Mouse (Mus musculus) heart, embryonic 15.5 days (tissue): ENCODE results near the gene Cdr2. TPM values are rescaled to one million over a fixed set of nuclear protein-coding genes. Genes with fewer than 3 reads are reported as not detected.
"Not testable (repeated sequence)": the region's sequence is repeated elsewhere in the genome, so short reads cannot be mapped to it uniquely, and the experiment has no call there.

Experiments used
- ATAC-seq: fragments of 200-750 bp; cut with Nextera tagmentation; replicated peaks from 2 replicates; pipeline ENCODE4 v1.8.0; 2017; ENCODE audit warnings: low read depth, moderate TSS enrichment; ENCODE audit not compliant: insufficient number of reproducible peaks, insufficient read depth, low FRiP score
- H3K27ac ChIP-seq: fragments of 300-500 bp; sonication (generic); 2 replicates; pipeline ENCODE4 v1.5.1; 2015; ENCODE audit warnings: mild to moderate bottlenecking, inconsistent platforms
- H3K27me3 ChIP-seq: fragments of 300-500 bp; sonication (generic); 2 replicates; pipeline ENCODE4 v1.6.1; 2015; ENCODE audit warnings: inconsistent platforms
- H3K36me3 ChIP-seq: fragments of 300-500 bp; sonication (generic); 2 replicates; pipeline ENCODE4 v1.6.1; 2015; ENCODE audit warnings: mild to moderate bottlenecking, inconsistent platforms
- H3K4me1 ChIP-seq: fragments of 300-500 bp; sonication (generic); replicated peaks from 2 replicates; pipeline ENCODE4 v1.6.1; 2015; ENCODE audit warnings: inconsistent platforms
- H3K4me2 ChIP-seq: fragments of 300-500 bp; sonication (generic); 2 replicates; pipeline ENCODE4 v1.6.1; 2015; ENCODE audit warnings: inconsistent platforms, mild to moderate bottlenecking, moderate library complexity
- H3K4me3 ChIP-seq: fragments of 300-500 bp; sonication (generic); 2 replicates; pipeline ENCODE4 v1.5.1; 2015; ENCODE audit warnings: mild to moderate bottlenecking, inconsistent platforms
- H3K9ac ChIP-seq: fragments of 300-500 bp; sonication (generic); 2 replicates; pipeline ENCODE4 v1.6.1; 2015; ENCODE audit warnings: mild to moderate bottlenecking, inconsistent platforms
- H3K9me3 ChIP-seq: fragments of 300-500 bp; sonication (generic); replicated peaks from 2 replicates; pipeline ENCODE4 v1.6.1; 2016; ENCODE audit warnings: inconsistent platforms
- WGBS: fragments of 180-500 bp; shearing (Covaris S2); methylation state at CpG from one replicate; pipeline ENCODE4 v1.1.7; 2015; ENCODE audit warnings: mixed read lengths; 5-methylcytosine and 5-hydroxymethylcytosine counted together
- polyA plus RNA-seq: library from polyadenylated mRNA; unstranded; fragments of >200 nt; fragmentation: Nextera tagmentation; extraction: Ambion mirVana; gene quantifications from 2 replicates; pipeline ENCODE4 v1.2.1, GENCODE M21; 2015

Gene Cdr2
- polyA plus RNA-seq, 1 experiment from 2014 or later, result 13.2 TPM

DNA sequence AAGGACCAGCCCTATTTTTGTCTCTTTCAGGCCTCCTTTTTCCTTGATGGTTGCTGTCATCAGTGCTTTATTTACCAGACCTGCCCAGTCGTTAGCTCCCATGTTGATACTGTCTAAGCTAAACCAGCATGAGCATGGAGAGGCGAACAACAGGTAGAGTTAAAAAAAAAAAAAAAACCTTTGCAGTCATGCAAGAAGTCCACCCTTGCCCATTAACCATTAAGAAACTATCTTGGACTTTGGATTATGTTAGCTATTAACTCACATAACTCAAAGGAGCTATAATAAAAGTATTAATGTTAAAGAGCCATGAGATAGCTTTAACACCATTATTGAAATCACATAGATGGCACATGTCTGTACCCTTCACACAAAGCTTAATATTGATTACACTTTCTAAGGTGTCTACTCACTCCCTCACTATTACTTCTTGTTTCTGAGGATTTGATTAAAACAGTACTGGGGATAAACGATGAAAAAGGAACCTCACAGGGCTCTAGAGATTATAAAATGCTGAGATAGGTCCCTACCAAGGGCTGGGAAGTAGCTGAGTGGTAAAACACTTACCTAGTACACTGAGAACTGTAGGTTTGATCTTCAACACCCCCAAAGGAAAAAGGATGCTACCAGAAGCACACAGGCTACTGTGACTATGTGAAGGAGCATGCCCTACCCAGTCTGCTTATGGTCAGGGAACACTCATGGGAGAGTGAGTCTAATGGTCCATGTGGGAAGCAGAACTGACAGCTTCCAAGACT, 18.1 kb upstream of the Cdr2 start:
- 67% methylated on average over 3 of the region's 3 CpGs for WGBS
- H3K27me3 ChIP-seq, result no peaks in the 10 kb centered on the region
- H3K36me3 ChIP-seq, result no peaks in the 10 kb centered on the region
- no peak overlapping the region for H3K9ac ChIP-seq
- no peak for ATAC-seq
- H3K9me3 ChIP-seq, result no peaks in the 10 kb centered on the region
- no peaks in the 10 kb centered on the region for H3K4me1 ChIP-seq
- H3K27ac ChIP-seq, result no peak overlapping the region
- H3K4me3 ChIP-seq, result no peak overlapping the region
- H3K4me2 ChIP-seq, result no peak overlapping the region

DNA sequence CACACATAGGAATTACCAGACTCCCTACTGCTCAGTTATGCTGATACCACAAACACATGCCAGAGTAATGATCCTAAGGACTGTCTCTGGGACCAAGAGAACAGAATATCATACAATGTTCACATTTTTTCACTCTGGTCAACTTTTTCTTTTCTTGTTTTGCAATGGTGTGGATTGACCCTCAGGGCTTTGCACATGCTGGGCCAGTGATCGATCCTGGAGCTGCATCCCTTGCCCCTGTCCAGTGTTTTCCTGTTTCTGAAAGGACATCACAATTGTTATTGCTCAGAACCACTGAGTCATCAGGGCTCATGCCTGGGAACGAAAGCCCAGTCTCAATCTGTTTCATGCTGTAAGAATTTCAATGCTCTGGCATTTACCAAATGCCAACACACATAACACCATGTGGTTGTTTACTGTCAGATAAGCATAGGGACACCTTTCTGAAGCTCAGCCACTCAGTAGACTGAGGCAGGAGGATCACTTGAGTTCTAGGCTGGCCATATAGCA, 17.0 kb upstream of the Cdr2 start:
- Histone ChIP-seq H3K27me3 (no peaks in the 10 kb centered on the region), H3K27ac (no peak overlapping the region), H3K4me2 (no peak overlapping the region), H3K9me3 (no peaks in the 10 kb centered on the region), H3K9ac (no peak overlapping the region), H3K4me3 (no peak overlapping the region), H3K4me1 (no peaks in the 10 kb centered on the region), H3K36me3 (no peaks in the 10 kb centered on the region)
- no peak for ATAC-seq
- 64% methylated on average over 2 of the region's 2 CpGs for WGBS

DNA sequence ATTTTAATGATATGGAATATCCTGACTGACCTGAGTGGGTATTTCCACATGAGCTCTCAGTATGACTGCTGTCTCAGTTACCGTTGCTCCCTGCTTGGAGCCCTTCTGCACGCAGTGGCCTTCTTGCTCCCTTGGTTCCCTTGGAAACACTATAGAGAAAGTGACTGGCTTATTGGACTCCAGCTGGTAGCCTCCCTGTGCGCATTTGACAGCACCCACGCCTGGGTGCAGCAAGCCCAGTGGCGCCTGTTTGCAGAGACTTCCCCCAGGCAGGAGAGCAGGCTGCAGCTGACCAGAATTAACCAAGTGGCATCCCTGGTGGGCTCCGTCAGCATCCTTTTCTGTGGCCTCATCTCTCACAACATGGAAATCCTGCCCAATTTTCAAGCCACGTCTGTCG, 9.1 kb upstream of the Cdr2 start:
- WGBS, result 77% methylated on average over 8 of the region's 8 CpGs
- Histone ChIP-seq H3K27me3 (no peaks in the 10 kb centered on the region), H3K4me2 (no peak overlapping the region), H3K4me3 (no peak overlapping the region), H3K9me3 (no peaks in the 10 kb centered on the region), H3K36me3 (no peaks in the 10 kb centered on the region), H3K9ac (no peak overlapping the region), H3K27ac (no peak overlapping the region), H3K4me1 (no peaks in the 10 kb centered on the region)
- ATAC-seq, result no peak

- Histone ChIP-seq H3K27me3 (no peaks in the 10 kb centered on the region), H3K4me3 (peak overlapping the region; percentile 67), H3K9ac (peak overlapping the region; percentile 75), H3K36me3 (no peaks in the 10 kb centered on the region), H3K4me1 (peaks cover 9% of the 10 kb centered on the region), H3K4me2 (peak overlapping the region; percentile 86), H3K27ac (peak overlapping the region; percentile 70; the same call in 1 of the 2 replicates), H3K9me3 (no peaks in the 10 kb centered on the region)
- 5% methylated on average over 7 of the region's 7 CpGs for WGBS
- no peak for ATAC-seq
Observed at GRCm38 (mm10) chr7:120982968-120983367, 856 bp upstream of the Cdr2 start.

DNA sequence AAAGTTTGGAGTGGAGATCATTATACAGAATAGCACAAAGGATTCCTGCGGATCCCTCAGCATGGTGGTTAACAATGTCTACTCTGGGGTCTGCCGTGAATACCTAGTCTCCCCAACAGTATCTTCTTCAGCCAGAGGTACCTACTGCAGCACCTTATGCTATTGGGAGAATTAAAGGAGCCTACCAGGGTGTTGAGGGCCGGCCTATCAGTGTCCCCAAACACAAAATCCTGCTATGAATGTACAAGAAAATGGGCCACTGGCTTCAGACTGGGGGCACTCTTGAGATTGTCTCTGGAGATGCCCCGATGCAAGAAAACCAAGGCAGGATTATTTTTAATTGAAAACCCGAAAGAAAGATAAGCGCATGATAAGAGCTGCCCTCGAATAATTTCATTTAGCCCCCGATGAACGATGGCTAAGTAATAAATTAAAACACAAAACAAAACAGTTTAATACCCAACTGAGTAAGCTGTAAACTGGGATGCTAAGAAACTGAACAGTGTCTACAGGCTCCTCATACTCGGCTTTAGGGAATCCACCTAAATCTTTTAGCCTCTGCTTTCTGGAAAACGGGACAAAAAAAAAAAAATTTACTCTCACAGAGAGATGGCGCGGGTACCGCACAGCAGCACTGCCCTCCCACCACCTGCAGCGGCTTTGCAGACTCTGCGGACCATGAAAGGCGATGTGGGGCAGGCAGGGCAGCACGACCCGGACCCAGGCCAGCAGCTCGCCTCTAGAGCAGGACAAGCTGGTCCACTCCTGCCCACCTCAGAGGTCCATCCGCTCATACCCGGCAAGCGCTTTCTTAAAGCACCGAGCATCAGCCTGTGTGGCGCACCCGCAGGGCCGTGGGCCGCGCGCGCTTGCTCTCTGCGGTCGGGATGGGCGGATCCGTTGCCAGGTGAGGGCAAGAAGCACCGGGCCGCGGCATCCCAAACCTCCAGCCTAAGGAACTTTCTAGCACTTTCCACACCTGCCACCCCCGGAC, 884 bp downstream of the Cdr2 start:
- peaks cover 12% of the 10 kb centered on the region for H3K4me1 ChIP-seq
- H3K36me3 ChIP-seq, result no peaks in the 10 kb centered on the region
- H3K4me3 ChIP-seq, result peak overlapping the region; percentile 67
- H3K27ac ChIP-seq, result 0 out of 2 replicates have a peak overlapping the region, but pooled peaks have one; percentile 26
- H3K4me2 ChIP-seq, result peak overlapping the region; percentile 86
- ATAC-seq, result peak; percentile 53; the same call in 1 of the 2 replicates
- H3K9me3 ChIP-seq, result no peaks in the 10 kb centered on the region
- no peaks in the 10 kb centered on the region for H3K27me3 ChIP-seq
- WGBS, result 5% methylated on average over 39 of the region's 39 CpGs
- H3K9ac ChIP-seq, result peak overlapping the region; percentile 67

- 55% methylated on average over 4 of the region's 4 CpGs for WGBS
- H3K27ac ChIP-seq, result no peak overlapping the region
- H3K36me3 ChIP-seq, result no peaks in the 10 kb centered on the region
- H3K4me3 ChIP-seq, result no peak overlapping the region
- no peaks in the 10 kb centered on the region for H3K9me3 ChIP-seq
- H3K27me3 ChIP-seq, result no peaks in the 10 kb centered on the region
- ATAC-seq, result no peak
- H3K9ac ChIP-seq, result no peak overlapping the region
- H3K4me2 ChIP-seq, result peak overlapping the region; percentile 86
- peaks cover 17% of the 10 kb centered on the region for H3K4me1 ChIP-seq
Observed at GRCm38 (mm10) chr7:120980041-120980440, 2.1 kb downstream of the Cdr2 start.

- Histone ChIP-seq H3K27ac (peak overlapping the region; percentile 66), H3K4me3 (no peak overlapping the region)
- ATAC-seq, result no peak
Observed at GRCm38 (mm10) chr7:120977063-120977462, 5.0 kb downstream of the Cdr2 start.

GRCm38 (mm10) chr7:120974001-120974400, 8.1 kb downstream of the Cdr2 start:
- Histone ChIP-seq H3K9ac (no peak overlapping the region), H3K27ac (peak overlapping the region; percentile 12; the same call in 1 of the 2 replicates), H3K36me3 (no peaks in the 10 kb centered on the region), H3K4me1 (peaks cover 30% of the 10 kb centered on the region), H3K9me3 (no peaks in the 10 kb centered on the region), H3K4me2 (no peak overlapping the region), H3K27me3 (no peaks in the 10 kb centered on the region), H3K4me3 (no peak overlapping the region)
- ATAC-seq, result no peak
- 66% methylated on average over 3 of the region's 3 CpGs for WGBS

More at GRCm38 (mm10) chr7:120977063-120977462, 5.0 kb downstream of the Cdr2 start:
- Histone ChIP-seq H3K4me1 (peaks cover 20% of the 10 kb centered on the region), H3K9ac (no peak overlapping the region), H3K36me3 (no peaks in the 10 kb centered on the region), H3K27me3 (no peaks in the 10 kb centered on the region), H3K9me3 (no peaks in the 10 kb centered on the region), H3K4me2 (no peak overlapping the region)
- WGBS, result 45% methylated on average over 7 of the region's 7 CpGs

- not testable (repeated sequence) for H3K4me3 ChIP-seq, ATAC-seq, H3K27me3 ChIP-seq, H3K4me2 ChIP-seq, H3K27ac ChIP-seq, H3K9ac ChIP-seq, H3K9me3 ChIP-seq, H3K36me3 ChIP-seq
- peaks cover 27% of the 10 kb centered on the region for H3K4me1 ChIP-seq
- WGBS, result 77% methylated on average over 2 of the region's 2 CpGs
Observed at GRCm38 (mm10) chr7:120972471-120972870, 9.6 kb downstream of the Cdr2 start.

GRCm38 (mm10) chr7:120970112-120970511, 12.0 kb downstream of the Cdr2 start:
- 65% methylated on average over 5 of the region's 5 CpGs for WGBS
- Histone ChIP-seq H3K4me1 (peaks cover 20% of the 10 kb centered on the region), H3K9ac (no peak overlapping the region), H3K36me3 (no peaks in the 10 kb centered on the region), H3K4me3 (no peak overlapping the region), H3K4me2 (no peak overlapping the region), H3K27ac (no peak overlapping the region), H3K9me3 (no peaks in the 10 kb centered on the region), H3K27me3 (no peaks in the 10 kb centered on the region)
- no peak for ATAC-seq

- no peak overlapping the region for H3K4me3 ChIP-seq
- no peaks in the 10 kb centered on the region for H3K9me3 ChIP-seq
- no peaks in the 10 kb centered on the region for H3K36me3 ChIP-seq
- H3K27me3 ChIP-seq, result no peaks in the 10 kb centered on the region
- peaks cover 18% of the 10 kb centered on the region for H3K4me1 ChIP-seq
- H3K27ac ChIP-seq, result no peak overlapping the region
- no peak overlapping the region for H3K9ac ChIP-seq
- H3K4me2 ChIP-seq, result no peak overlapping the region
- no peak for ATAC-seq
- 69% methylated on average over 7 of the region's 7 CpGs for WGBS
Observed at GRCm38 (mm10) chr7:120969221-120969620, 12.9 kb downstream of the Cdr2 start.
